Mouse (Mus musculus): ENCODE measurements around the gene Prss27.
A peak's percentile ranks its signal among the peaks of the same experiment; 100 is the strongest.

Gene Prss27

GRCm38 (mm10) chr17:24037844-24038243, at the start of gene Prss27:
Gene Prss27 (plus strand): TSS chr17:24038144.
- DNase-seq (ENCODE audit: low spot score) = no peak

GRCm38 (mm10) chr17:23989802-23990201, 48.1 kb upstream of the Prss27 start:
- DNase-seq (ENCODE audit: low spot score) = no peak

GRCm38 (mm10) chr17:23992789-23993553, 45.0 kb upstream of the Prss27 start:
- DNase-seq (ENCODE audit: low spot score) = no peak

DNA sequence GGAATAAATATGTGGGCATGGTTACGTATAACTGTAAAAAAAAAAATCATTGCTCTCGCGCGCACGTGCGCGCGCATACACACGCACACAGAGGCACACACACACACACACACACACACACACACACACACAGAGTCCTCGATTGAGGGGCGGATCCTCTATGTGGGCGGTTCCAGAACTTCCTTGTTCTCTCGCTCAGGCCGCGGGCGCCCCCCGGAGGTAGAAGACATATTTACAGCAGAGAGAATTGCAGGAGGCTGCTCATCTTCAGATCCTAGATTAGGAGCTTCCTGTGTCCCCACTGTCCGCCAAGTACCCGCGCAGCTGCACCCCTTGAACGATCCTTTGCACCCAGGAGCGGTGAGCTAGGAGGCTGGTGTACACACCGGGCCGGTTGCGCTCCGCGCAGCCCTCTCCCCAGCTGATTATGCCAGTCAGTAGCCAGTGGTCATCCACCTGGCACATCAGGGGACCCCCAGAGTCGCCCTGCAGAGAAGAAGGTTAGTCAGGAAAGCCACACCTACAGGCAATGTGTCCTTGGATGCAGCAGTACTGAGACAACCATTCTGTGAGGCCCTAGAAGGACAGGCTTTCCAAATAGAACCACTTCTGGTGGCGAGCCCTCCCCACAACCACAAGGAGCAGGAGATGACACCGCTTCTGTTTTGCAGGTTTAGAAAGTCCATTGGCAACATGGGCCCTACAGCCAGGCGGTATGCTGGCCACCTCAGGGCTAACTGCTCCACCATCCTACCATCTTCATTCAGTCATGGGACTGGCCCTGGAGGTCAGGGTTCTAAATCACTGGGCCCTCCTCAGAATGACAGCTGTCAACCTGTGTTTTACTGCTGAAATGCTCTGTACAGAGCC, 44.1 kb upstream of the Prss27 start:
- DNase-seq (ENCODE audit: low spot score) = peak; percentile 88

DNA sequence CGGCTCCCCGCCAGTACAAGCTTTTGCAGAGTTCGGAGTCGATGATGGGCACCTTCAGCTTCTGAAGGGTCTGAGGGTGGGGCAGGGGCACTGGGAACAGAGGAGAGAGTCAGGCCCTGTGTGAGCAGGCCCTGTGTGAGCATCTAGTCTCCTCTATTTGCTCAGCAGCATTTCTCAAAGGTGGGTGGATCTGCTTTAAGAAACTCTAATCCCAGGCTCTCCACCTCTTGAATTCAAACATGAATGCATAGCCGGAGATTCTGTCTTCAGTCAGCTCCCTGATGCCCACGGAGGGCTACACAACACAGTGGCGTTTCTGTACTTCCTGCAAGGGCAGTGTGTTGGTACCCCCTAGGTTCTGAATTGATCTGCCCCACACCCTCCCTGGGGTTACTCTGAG, 43.3 kb upstream of the Prss27 start:
- no peak for DNase-seq (ENCODE audit: low spot score)

DNA sequence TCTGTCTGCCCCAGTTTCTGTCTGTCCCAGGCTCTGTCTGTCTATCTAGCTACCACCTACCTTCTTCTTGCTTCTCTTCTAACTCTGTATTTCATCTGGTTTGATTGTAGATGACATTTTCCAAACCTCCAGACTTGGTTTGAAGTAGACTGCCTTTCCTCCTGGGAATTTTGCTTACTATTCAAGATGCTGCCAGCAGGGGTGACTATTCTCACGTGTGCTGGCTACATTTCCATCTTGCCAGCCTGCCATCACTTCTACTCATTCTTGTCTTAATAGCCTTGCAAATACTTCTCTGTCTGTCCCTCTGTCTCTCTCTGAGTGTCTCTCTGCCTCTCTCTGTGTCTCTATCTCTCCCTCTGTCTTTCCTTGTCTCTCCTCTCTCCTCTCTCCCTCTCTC, 42.5 kb upstream of the Prss27 start:
- no peak for DNase-seq (ENCODE audit: low spot score)

GRCm38 (mm10) chr17:23997901-23998300, 40.0 kb upstream of the Prss27 start, which contains the start of gene Prss22:
Gene Prss22 (minus strand): TSS chr17:23998100.
- no peak for DNase-seq (ENCODE audit: low spot score)

GRCm38 (mm10) chr17:23998383-23998782, 39.6 kb upstream of the Prss27 start:
- no peak for DNase-seq (ENCODE audit: low spot score)

GRCm38 (mm10) chr17:24000404-24000803, 37.5 kb upstream of the Prss27 start:
- DNase-seq (ENCODE audit: low spot score) = no peak

- no peak for DNase-seq (ENCODE audit: low spot score)
Observed at GRCm38 (mm10) chr17:24004071-24004665, 33.8 kb upstream of the Prss27 start.

GRCm38 (mm10) chr17:24005049-24005448, 32.9 kb upstream of the Prss27 start:
- DNase-seq (ENCODE audit: low spot score) = no peak

DNA sequence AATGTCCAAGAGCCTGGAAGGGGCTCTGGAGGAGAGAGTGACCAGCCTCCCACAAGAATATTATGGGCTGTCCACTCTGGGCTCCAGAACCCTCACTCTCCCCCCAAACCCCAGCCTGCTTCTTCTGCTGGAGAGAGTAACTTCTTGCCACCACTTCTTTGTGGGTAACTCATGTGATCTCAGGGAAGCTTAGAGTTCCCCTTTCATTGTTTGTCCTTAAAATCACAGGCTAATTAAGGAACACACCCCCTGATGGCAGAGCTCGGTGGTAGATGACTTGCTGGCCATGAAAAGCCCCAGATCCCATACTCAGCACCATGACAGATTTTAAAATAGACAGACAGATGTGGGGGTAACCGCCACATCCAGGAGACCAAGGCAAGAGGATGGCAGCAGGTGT, 31.0 kb upstream of the Prss27 start:
- DNase-seq (ENCODE audit: low spot score) = no peak

GRCm38 (mm10) chr17:24007391-24007790, 30.6 kb upstream of the Prss27 start:
- no peak for DNase-seq (ENCODE audit: low spot score)

- no peak for DNase-seq (ENCODE audit: low spot score)
Observed at GRCm38 (mm10) chr17:24008105-24008504, 29.8 kb upstream of the Prss27 start.

DNA sequence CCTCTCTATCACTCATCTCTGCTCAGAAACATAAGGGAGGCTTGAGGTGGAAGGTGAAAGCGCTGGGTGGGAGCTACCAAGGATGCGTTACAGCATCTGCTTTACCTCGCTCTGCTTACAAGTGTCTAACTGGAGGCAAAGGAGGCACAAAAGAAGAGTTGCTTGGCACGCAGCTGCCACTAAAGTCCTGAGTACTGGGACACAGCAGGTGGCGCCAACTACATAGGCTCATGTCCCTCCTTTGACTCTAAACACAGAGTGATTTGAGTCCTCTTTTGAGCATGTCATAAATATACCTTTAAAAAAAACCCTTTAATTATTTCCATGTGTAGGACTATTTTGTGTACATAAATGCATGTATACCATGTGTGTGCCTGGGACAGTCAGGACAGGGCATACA, 28.3 kb upstream of the Prss27 start:
- DNase-seq (ENCODE audit: low spot score) = no peak

GRCm38 (mm10) chr17:24012921-24013320, 25.0 kb upstream of the Prss27 start:
- no peak for DNase-seq (ENCODE audit: low spot score)

- DNase-seq (ENCODE audit: low spot score) = no peak
Observed at GRCm38 (mm10) chr17:24014433-24014965, 23.4 kb upstream of the Prss27 start.

DNA sequence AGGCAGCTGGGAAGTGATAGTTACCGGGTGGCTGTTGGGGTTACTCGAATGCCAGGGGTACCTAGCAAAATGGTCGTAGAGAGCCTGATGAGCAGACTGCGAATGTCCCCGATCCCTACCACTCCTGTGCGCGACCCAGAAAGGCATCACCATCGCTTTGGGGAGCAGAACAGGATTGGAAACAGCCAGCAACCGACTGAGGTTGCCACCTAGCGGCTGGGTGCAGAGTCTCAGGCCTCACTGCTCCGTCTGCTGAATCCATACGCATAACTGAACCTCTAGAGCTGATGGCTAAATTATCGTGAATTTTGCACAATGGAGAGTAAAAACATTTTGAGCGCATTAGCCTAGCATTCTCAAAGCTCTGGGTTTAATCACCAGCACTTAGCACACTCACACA, 22.2 kb upstream of the Prss27 start:
- DNase-seq (ENCODE audit: low spot score) = no peak

GRCm38 (mm10) chr17:24020696-24021095, 17.2 kb upstream of the Prss27 start:
- DNase-seq (ENCODE audit: low spot score) = no peak

DNA sequence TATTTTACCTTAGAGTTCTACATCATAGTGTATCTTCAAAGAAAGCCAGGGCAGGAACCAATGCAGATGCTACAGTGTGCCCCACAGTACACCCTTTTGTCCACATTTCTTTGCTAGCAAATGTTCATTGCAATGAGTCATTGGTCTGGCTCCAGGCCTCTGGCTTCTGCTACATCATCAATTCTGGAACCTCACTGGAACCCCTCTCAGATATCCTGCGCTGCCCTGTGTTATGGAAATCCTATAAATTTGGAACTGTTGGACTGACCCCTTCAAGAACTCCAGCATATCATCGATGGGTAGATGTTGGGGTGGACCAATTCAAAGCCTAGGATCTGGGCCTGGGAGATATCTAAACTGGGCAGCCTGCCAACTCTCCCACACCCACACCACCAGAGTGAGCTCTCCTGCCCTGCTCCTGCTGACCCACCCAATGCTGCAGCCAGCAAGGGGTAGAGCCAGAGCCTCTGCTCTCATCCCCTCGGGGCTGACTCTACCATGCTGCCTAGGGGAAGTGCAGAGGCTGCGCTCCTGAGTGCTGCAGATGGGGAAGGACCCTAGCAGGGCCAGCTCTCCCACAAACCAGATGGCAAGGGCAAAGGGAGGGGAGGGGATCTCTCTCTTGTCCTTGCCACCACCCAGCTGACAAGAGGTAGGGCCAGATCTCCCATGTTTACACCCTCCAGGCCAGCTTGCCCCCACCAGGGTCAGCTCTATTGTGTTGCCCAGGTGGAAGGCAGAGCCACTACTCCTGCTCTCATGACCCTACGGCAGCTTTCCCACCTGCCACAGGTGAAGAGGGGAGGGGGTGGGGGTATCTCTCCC, 16.4 kb upstream of the Prss27 start:
- no peak for DNase-seq (ENCODE audit: low spot score)

- DNase-seq (ENCODE audit: low spot score) = no peak
Observed at GRCm38 (mm10) chr17:24029477-24029876, 8.5 kb upstream of the Prss27 start.

DNA sequence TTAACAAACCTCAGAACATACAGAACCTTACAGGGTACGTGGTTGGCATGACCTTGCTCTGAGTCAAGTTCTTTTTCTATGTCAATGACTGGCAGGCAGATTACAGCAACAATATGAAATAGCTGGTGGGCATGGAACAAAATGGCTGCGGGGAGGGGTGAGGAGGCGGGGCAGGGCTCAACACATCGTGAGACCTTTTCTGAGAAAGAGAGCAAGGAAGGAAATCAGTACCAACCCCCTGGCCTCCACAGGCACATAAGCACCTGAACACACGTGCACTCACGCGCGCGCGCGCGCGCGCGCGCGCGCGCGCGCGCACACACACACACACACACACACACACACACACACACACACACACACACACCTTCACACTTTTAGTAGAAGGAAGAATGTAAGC, 7.4 kb upstream of the Prss27 start:
- no peak for DNase-seq (ENCODE audit: low spot score)

Measured in ovary, postnatal 10 days (tissue).